Mouse (Mus musculus) adrenal gland, adult 18-20 months (tissue): ENCODE measurements around the gene Nup98. TPM values are rescaled to one million over a fixed set of nuclear protein-coding genes. Genes with fewer than 3 reads are reported as not detected.

Experiments used
- DNase-seq, 2 experiments: peaks; one replicate each; pipeline ENCODE4 v3.0.0; 2021 to 2022; ENCODE audit warnings: low spot score in 2 of 2
- total RNA-seq, 2 experiments: library from RNA; stranded (reverse); gene quantifications; 1 replicate in 1 of 2; 2 replicates in 1 of 2; pipeline ENCODE4 v1.2.3; 2021

Nup98 gene
- total RNA-seq, 2 experiments from 2014 or later, result 72.5 to 80.1 TPM

- no peak for DNase-seq
Observed at GRCm38 (mm10) chr7:102080311-102080710, 129.7 kb downstream of the Nup98 start.

GRCm38 (mm10) chr7:102078517-102078916 is 131.5 kb downstream of the Nup98 start:
- DNase-seq, result peak in 1 of 2 experiments; percentile 29

- peak in 1 of 2 experiments; percentile 17 for DNase-seq
Observed at GRCm38 (mm10) chr7:102076714-102077296, 133.2 kb downstream of the Nup98 start.

Other genes with a start within 250 kb of the Nup98 start
- gene Il18bp, start 191.5 kb downstream of the Nup98 start, total RNA-seq, result 10 to 100 TPM in 1 of 2 experiments, 1 to 10 TPM in 1; 8.4 to 12.5 TPM
- 10 to 100 TPM; 38.5 to 38.7 TPM for gene Rnf121, start 144.7 kb downstream of the Nup98 start, total RNA-seq
- gene Xndc1, start 144.7 kb downstream of the Nup98 start, total RNA-seq, result 10 to 100 TPM; 11.6 to 12.6 TPM
- under 1 TPM; 0.89 to 0.99 TPM for gene Xntrpc, start 144.5 kb downstream of the Nup98 start, total RNA-seq
- not detected for gene Trpc2, start 127.1 kb downstream of the Nup98 start, total RNA-seq
- under 1 TPM in 1 of 2 experiments, not detected in 1; 0.29 TPM for gene Art1, start 108.4 kb downstream of the Nup98 start, total RNA-seq
- gene Art5, start 100.7 kb downstream of the Nup98 start, total RNA-seq, result not detected
- not detected for gene Chrna10, start 93.3 kb downstream of the Nup98 start, total RNA-seq
- 10 to 100 TPM; 57.5 to 79.5 TPM for gene Pgap2, start within 50 bp of the Nup98 start, total RNA-seq
- 10 to 100 TPM; 43.5 to 55.7 TPM for gene Rhog, start 45.9 kb upstream of the Nup98 start, total RNA-seq
- 10 to 100 TPM; 74.0 to 77.1 TPM for gene Stim1, start 57.6 kb upstream of the Nup98 start, total RNA-seq
- gene Rrm1, start 231.5 kb upstream of the Nup98 start, total RNA-seq, result 10 to 100 TPM; 13.9 to 15.4 TPM